Comparison of ENCODE assay signal across 26 mouse cellular contexts in the genomic region with DNA sequence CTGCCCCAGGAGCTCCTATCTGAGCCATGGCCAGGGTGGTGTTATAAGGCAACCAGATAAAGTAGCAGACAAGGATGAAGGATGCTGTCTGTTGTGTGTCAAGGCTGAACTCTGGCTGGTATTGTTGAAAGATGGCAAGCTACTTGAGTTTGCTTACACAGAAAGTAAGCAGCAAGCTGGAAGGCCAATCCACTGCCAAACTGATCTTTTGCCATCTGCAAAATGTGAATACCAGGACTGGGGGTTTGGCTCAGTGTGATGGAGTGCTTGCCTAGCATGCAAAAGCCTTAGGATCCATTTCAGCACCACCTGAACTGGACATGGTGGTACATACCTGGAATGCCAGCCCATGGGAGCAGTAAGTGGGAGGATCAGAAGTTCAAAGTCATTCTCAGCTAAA.
"Had no signal": no experiment of that assay in that cellular context is flagged by ENCODE, and none has a peak within 500 bp of the region (broad histone marks: within the 10 kb centered on the region; RNA-seq: fewer than 3 reads in every experiment).

No protein-coding gene starts in this region.

- H3K27me3 ChIP-seq: heart, embryonic 13.5 days; heart, embryonic 15.5 days; hindbrain, embryonic 13.5 days; hindbrain, embryonic 15.5 days; kidney, embryonic 15.5 days; limb, embryonic 13.5 days; limb, embryonic 15.5 days; liver, embryonic 12.5 days had no signal

- H3K4me1 ChIP-seq: heart, embryonic 13.5 days; heart, embryonic 15.5 days; hindbrain, embryonic 13.5 days; hindbrain, embryonic 15.5 days; limb, embryonic 13.5 days; limb, embryonic 15.5 days; liver, embryonic 12.5 days had no signal

- H3K4me2 ChIP-seq: heart, embryonic 11.5 days; heart, embryonic 13.5 days; heart, embryonic 15.5 days; hindbrain, embryonic 13.5 days; hindbrain, embryonic 15.5 days; kidney, embryonic 15.5 days; limb, embryonic 13.5 days; limb, embryonic 15.5 days; liver, embryonic 12.5 days had no signal

- H3K9ac ChIP-seq: heart, embryonic 13.5 days; heart, embryonic 15.5 days; hindbrain, embryonic 13.5 days; hindbrain, embryonic 15.5 days; kidney, embryonic 15.5 days; limb, embryonic 13.5 days; limb, embryonic 15.5 days; liver, embryonic 12.5 days; liver, embryonic 14.5 days had no signal

- DNase-seq: gastrocnemius, postnatal 14 days; gastrocnemius, postnatal 36 days; heart, adult 11 months; heart, adult 2 months; heart, postnatal 14 days; heart, postnatal 36 days; kidney, adult 11 months; kidney, adult 2 months; kidney, adult 9 months; kidney, postnatal 14 days; kidney, postnatal 36 days; layer of hippocampus, postnatal 36 days; left cerebral cortex, postnatal 4 days had no signal

- H3K36me3 ChIP-seq: heart, embryonic 13.5 days; heart, embryonic 15.5 days; hindbrain, embryonic 13.5 days; hindbrain, embryonic 15.5 days; kidney, embryonic 15.5 days; limb, embryonic 13.5 days; limb, embryonic 15.5 days; liver, embryonic 12.5 days had no signal

- ATAC-seq: hindbrain, postnatal 0 days; intestine, embryonic 16.5 days; liver, embryonic 12.5 days had no signal

- H3K27ac ChIP-seq: heart, adult 2 months; heart, embryonic 13.5 days; heart, embryonic 15.5 days; hindbrain, embryonic 13.5 days; hindbrain, embryonic 15.5 days; hindbrain, postnatal 0 days; kidney, postnatal 0 days; limb, embryonic 13.5 days; limb, embryonic 15.5 days; liver, embryonic 12.5 days; liver, embryonic 14.5 days had no signal

- H3K4me3 ChIP-seq: heart, adult 2 months; heart, embryonic 13.5 days; heart, embryonic 15.5 days; hindbrain, embryonic 13.5 days; hindbrain, embryonic 15.5 days; kidney, embryonic 15.5 days; limb, embryonic 13.5 days; limb, embryonic 15.5 days; liver, embryonic 12.5 days had no signal

- H3K9me3 ChIP-seq: heart, embryonic 13.5 days; heart, embryonic 15.5 days; hindbrain, embryonic 13.5 days; hindbrain, embryonic 15.5 days; kidney, embryonic 15.5 days; limb, embryonic 13.5 days; limb, embryonic 15.5 days; liver, embryonic 12.5 days had no signal
